In genomic region chr7:28375176-28375921, GRCm38 (mm10) we compare ENCODE assay signal across 1 mouse cellular context.
TF ChIP-seq lines count a peak whose summit lies in the region.

No protein-coding gene starts in this region.

TF ChIP-seq in CH12.LX, 34 proteins besides CTCF, POLR2A, EP300 and RAD21 (continued from another document):
- TF ChIP-seq GABPA (IDR thresholded peaks at IDR 0.05; ENCODE audit: insufficient replicate concordance, low read depth, low read length) = no peak
- no peak for TF ChIP-seq ZKSCAN1 (IDR thresholded peaks at IDR 0.05; ENCODE audit: borderline replicate concordance, low read depth, low read length)
- TF ChIP-seq PAX5 (IDR thresholded peaks at IDR 0.05; ENCODE audit: low read length) = no peak
- TF ChIP-seq E2F4 (IDR thresholded peaks at IDR 0.05; ENCODE audit: insufficient replicate concordance, low read depth, low read length) = no peak
- peak; percentile 89 for TF ChIP-seq ELF1 (IDR thresholded peaks at IDR 0.05; ENCODE audit: low read depth, low read length)
- no peak; the same call in 1 of the 2 replicates for TF ChIP-seq CHD2 (IDR thresholded peaks at IDR 0.05; ENCODE audit: low read length)
- no peak; the same call in none of the 2 replicates for TF ChIP-seq MXI1 (IDR thresholded peaks at IDR 0.05; ENCODE audit: low read depth, low read length)
- TF ChIP-seq ZC3H11A (IDR thresholded peaks at IDR 0.05; ENCODE audit: low read depth, low read length) = no peak
- peak; percentile 8; the same call in 1 of the 2 replicates for TF ChIP-seq MAX (IDR thresholded peaks at IDR 0.05; ENCODE audit: low read length)
- 0 out of 2 replicates have a peak, but pooled peaks have one; percentile 20 for TF ChIP-seq ZMIZ1 (IDR thresholded peaks at IDR 0.05; ENCODE audit: low read depth, low read length)
- TF ChIP-seq RCOR1 (conservative IDR thresholded peaks at IDR 0.05; ENCODE audit: low read depth, low read length) = no peak
- TF ChIP-seq MEF2A (IDR thresholded peaks at IDR 0.05; ENCODE audit: borderline replicate concordance, low read depth, low read length) = no peak; the same call in 1 of the 2 replicates
- TF ChIP-seq USF1 (IDR thresholded peaks at IDR 0.05; ENCODE audit: low read depth, low read length) = no peak
- TF ChIP-seq MAFK (IDR thresholded peaks at IDR 0.05; ENCODE audit: insufficient replicate concordance, low read length) = no peak
- TF ChIP-seq TBP (conservative IDR thresholded peaks at IDR 0.05; ENCODE audit: low read depth, low read length) = peak; percentile 53
- peak; percentile 94 for TF ChIP-seq MAZ (IDR thresholded peaks at IDR 0.05; ENCODE audit: low read depth, low read length)
- TF ChIP-seq CHD1 (IDR thresholded peaks at IDR 0.05; ENCODE audit: low read depth, low read length) = no peak
- 0 out of 2 replicates have a peak, but pooled peaks have one; percentile 57 for TF ChIP-seq UBTF (IDR thresholded peaks at IDR 0.05; ENCODE audit: low read depth, low read length)
- TF ChIP-seq SIN3A (IDR thresholded peaks at IDR 0.05; ENCODE audit: low read length) = peak; percentile 76
- TF ChIP-seq JUND (conservative IDR thresholded peaks at IDR 0.05; ENCODE audit: low read depth, low read length) = no peak
- TF ChIP-seq IRF4 (IDR thresholded peaks at IDR 0.05; ENCODE audit: low read depth, low read length) = peak; percentile 24; the same call in 1 of the 2 replicates
- no peak for TF ChIP-seq SMC3 (IDR thresholded peaks at IDR 0.05; ENCODE audit: low read depth, low read length)
- peak; percentile 62 for TF ChIP-seq HCFC1 (IDR thresholded peaks at IDR 0.05; ENCODE audit: low read depth, low read length)
- no peak for TF ChIP-seq KAT2A (IDR thresholded peaks at IDR 0.05; ENCODE audit: insufficient replicate concordance, low read length)
- no peak for TF ChIP-seq POLR2AphosphoS2 (IDR thresholded peaks at IDR 0.05; ENCODE audit: low read depth, low read length)
